Mouse (Mus musculus): ENCODE results near the gene Wdr73. TPM values are rescaled to one million over a fixed set of nuclear protein-coding genes. Genes with fewer than 3 reads are reported as not detected.

Wdr73 gene
- 1 to 10 TPM; 5.3 to 5.7 TPM for total RNA-seq (2023)

GRCm38 (mm10) chr7:80900944-80901501 is at the start of gene Wdr73:
Gene Wdr73 (minus strand): TSS chr7:80901269.

DNA sequence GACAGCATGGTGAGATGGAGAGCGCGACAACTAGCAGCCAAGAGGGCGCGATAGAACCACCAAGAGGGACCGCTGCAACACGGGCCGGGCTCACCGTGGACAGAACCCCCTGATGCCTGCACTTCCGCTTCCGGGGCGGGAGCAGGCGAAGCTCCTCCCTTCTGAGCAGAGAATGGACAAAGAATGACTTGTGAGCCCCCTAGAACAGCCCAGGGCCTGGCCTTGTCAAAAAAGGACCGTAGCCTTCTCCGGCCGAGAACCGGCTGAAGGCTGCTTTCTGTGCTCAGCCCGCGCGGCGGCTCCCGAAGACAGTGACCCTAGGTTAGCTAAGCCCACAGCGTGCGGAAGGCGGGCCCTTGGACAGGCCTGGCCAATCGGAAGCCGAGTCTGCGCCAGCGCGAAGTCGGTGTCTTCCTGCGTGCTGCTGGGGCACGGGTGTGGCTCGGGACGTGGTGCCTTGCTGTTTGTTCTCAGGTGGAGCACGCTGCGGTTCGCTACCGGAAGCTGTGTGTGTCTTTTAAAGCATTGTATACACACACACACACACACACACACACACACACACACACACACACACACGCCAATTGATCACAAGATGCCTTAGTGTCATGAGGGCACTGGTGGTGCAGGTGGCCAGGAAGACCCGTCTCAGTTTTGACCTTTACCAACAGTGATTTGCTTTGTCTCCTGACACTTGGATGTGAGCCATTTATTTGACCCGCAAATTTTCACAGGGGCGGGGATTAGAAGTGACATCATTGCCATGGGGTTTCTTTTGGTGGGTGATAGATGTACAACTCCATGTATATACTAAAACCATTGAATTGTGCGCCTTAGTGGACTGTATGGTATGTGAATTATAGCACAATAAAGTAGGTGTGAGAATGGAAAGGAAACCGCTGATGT is 46.6 kb upstream of the Wdr73 start, which contains the start of gene Sec11a:
TSS of gene Sec11a (minus strand) at position 336 of the 906 bp plus-strand sequence.

DNA sequence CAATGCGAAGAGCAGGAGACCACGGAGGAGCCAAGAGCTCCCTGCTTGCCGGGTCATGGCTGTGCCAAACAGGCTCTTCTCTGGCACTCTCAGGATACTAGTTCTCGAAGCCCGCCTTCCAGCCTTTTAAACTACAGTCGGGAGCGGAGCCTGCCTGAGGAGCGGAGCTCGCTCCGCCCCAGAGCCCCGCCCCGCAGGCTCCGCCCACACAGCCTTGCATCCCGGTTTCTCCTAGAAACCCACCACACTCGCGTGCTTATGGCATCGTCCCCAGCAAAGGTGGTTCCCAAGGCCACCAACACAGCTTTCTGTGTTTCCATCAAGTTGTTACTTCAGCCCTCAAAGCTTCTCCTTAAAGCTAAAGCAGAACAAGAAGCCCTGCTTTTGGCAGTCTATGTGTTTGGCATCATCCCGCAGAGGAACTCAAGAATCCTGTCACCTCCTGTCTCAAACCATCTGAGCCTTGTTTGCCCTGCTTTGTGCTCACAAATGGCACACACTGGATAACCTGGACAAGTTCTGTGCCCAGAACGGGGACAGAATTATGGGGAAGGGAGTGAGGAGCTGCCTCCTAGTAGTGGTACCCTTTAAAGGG is 3.9 kb upstream of the Wdr73 start, which contains the start of gene Nmb:
TSS of gene Nmb (minus strand) at position 156 of the 595 bp plus-strand sequence.

GRCm38 (mm10) chr7:80860729-80861274 is 40.3 kb downstream of the Wdr73 start, which contains the start of gene Zscan2:
Gene Zscan2 (plus strand): TSS chr7:80860920.

Other genes with a start within 250 kb of the Wdr73 start
- gene Crtc3, start 212.4 kb downstream of the Wdr73 start, total RNA-seq (2023) = 10 to 100 TPM; 29.7 to 34.9 TPM
- gene Iqgap1, start 75.3 kb downstream of the Wdr73 start, total RNA-seq (2023) = 100 to 1,000 TPM; 670 to 714 TPM
- gene Zscan2, start 40.3 kb downstream of the Wdr73 start, total RNA-seq (2023) = 1 to 10 TPM; 2.3 to 3.5 TPM
- gene Nmb, start 3.8 kb upstream of the Wdr73 start, total RNA-seq (2023) = 1 to 10 TPM; 5.2 to 6.6 TPM
- 10 to 100 TPM; 63.6 to 89.6 TPM for gene Sec11a, start 46.5 kb upstream of the Wdr73 start, total RNA-seq (2023)
- gene Zfp592, start 92.4 kb upstream of the Wdr73 start, total RNA-seq (2023) = 10 to 100 TPM; 79.1 to 90.8 TPM
- gene Alpk3, start 156.3 kb upstream of the Wdr73 start, total RNA-seq (2023) = under 1 TPM; 0.16 to 0.49 TPM
- not detected for gene Slc28a1, start 213.5 kb upstream of the Wdr73 start, total RNA-seq (2023)

Measured in monocyte, adult 59 days (primary cell).